Mouse (Mus musculus): Measurements from ENCODE around the gene Rims4. TPM values are rescaled to one million over a fixed set of nuclear protein-coding genes. Genes with fewer than 3 reads are reported as not detected.

Rims4 gene
- polyA plus RNA-seq, 1 experiment = 9.0 TPM

Other genes with a start within 250 kb of the Rims4 start
- gene Ada, start 168.4 kb downstream of the Rims4 start, polyA plus RNA-seq (2012; ENCODE audit: insufficient read depth, insufficient read length, missing spikeins) = 0.88 TPM in 1 of 2 replicates, not detected in the other
- 0.88 and 0.99 TPM in 2 replicates for gene Ccn5, start 97.8 kb downstream of the Rims4 start, polyA plus RNA-seq (2012; ENCODE audit: insufficient read depth, insufficient read length, missing spikeins)
- gene Kcnk15, start 65.0 kb downstream of the Rims4 start, polyA plus RNA-seq (2012; ENCODE audit: insufficient read depth, insufficient read length, missing spikeins) = not detected in 2 replicates
- gene Ywhab, start 76.3 kb upstream of the Rims4 start, polyA plus RNA-seq (2012; ENCODE audit: insufficient read depth, insufficient read length, missing spikeins) = 226 and 247 TPM in 2 replicates
- gene Pabpc1l, start 106.8 kb upstream of the Rims4 start, polyA plus RNA-seq (2012; ENCODE audit: insufficient read depth, insufficient read length, missing spikeins) = not detected in 2 replicates
- 16.8 and 17.8 TPM in 2 replicates for gene Stk4, start 151.6 kb upstream of the Rims4 start, polyA plus RNA-seq (2012; ENCODE audit: insufficient read depth, insufficient read length, missing spikeins)
- gene Tomm34, start 152.5 kb upstream of the Rims4 start, polyA plus RNA-seq (2012; ENCODE audit: insufficient read depth, insufficient read length, missing spikeins) = 16.4 and 21.0 TPM in 2 replicates